Mouse (Mus musculus): ENCODE data around the gene Gpalpp1. TPM values are rescaled to one million over a fixed set of nuclear protein-coding genes. Genes with fewer than 3 reads are reported as not detected.

The Gpalpp1 gene
- polyA plus RNA-seq, 1 experiment = 6.0 TPM

DNA sequence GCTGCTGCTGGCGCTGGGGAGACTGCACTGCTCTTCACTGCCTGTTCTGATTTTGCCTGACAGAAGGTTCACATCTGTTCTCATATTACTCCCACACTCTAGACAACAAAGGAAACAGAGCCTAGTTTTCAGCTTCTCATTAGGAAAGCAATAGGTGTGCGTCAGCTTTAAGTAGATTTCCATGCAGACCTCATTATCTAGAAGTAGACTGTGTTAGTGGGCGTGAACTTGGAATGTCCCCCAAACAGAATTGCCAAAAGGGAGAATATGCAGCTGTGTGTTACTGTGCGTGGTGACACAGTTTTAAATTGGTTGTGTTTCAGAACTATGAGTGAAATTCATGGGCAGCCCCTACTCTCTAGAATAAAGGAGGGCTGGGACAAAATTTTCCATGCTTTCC is 9.9 kb upstream of the Gpalpp1 start:
- WGBS = 79% methylated on average over 4 of the region's 4 CpGs
- no peak overlapping the region for H3K4me3 ChIP-seq (replicated peaks; ENCODE audit: extremely low read depth, low read depth, low read length)
- TF ChIP-seq CTCF (IDR thresholded peaks at IDR 0.05; ENCODE audit: insufficient read depth, low read length) = no peak
- H3K4me1 ChIP-seq (ENCODE audit: control insufficient read depth, insufficient read depth, low read length) = no peaks in the 10 kb centered on the region; the same call in 1 of the 2 replicates
- DNase-seq = no peak

- DNase-seq = no peak
- TF ChIP-seq POLR2A (IDR thresholded peaks at IDR 0.05; ENCODE audit: borderline replicate concordance, extremely low read depth, low read depth, low read length) = no peak
- TF ChIP-seq CTCF (IDR thresholded peaks at IDR 0.05; ENCODE audit: insufficient read depth, low read length) = no peak
- Histone ChIP-seq H3K4me3 (replicated peaks; ENCODE audit: extremely low read depth, low read depth, low read length) (no peak overlapping the region), H3K4me1 (ENCODE audit: control insufficient read depth, insufficient read depth, low read length) (no peaks in the 10 kb centered on the region; the same call in 1 of the 2 replicates)
- WGBS = 46% methylated on average over 4 of the region's 4 CpGs
These were observed 8.4 kb upstream of the Gpalpp1 start for GRCm38 (mm10) chr14:76118963-76119362.

GRCm38 (mm10) chr14:76115744-76116143 is 5.2 kb upstream of the Gpalpp1 start:
- TF ChIP-seq CTCF (IDR thresholded peaks at IDR 0.05; ENCODE audit: insufficient read depth, low read length) = no peak
- no peak for TF ChIP-seq POLR2A (IDR thresholded peaks at IDR 0.05; ENCODE audit: borderline replicate concordance, extremely low read depth, low read depth, low read length)
- Histone ChIP-seq H3K4me3 (replicated peaks; ENCODE audit: extremely low read depth, low read depth, low read length) (no peak overlapping the region), H3K4me1 (ENCODE audit: control insufficient read depth, insufficient read depth, low read length) (no peaks in the 10 kb centered on the region; the same call in 1 of the 2 replicates)
- no peak for DNase-seq
- 88% methylated on average over 5 of the region's 5 CpGs for WGBS

DNA sequence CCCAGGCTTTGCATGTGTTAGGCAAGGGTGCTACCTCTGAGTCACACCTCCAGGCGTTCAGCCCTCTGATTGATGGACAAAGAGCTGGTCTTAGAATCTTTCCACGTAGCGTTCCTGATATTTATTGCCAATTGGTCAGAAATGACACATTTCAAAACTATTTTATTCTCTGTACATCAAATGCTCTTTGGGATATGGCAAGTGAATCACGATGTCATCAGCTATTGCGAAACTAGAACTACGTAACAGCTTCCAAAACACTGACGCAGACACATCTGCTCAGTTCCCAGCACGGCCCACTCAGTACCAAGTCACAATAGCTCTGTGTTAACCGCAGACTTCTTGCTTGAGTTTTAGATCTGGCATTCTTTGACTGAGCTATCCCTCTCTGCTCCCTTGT is 11.0 kb downstream of the Gpalpp1 start:
- no peak for TF ChIP-seq CTCF (IDR thresholded peaks at IDR 0.05; ENCODE audit: insufficient read depth, low read length)
- TF ChIP-seq POLR2A (IDR thresholded peaks at IDR 0.05; ENCODE audit: borderline replicate concordance, extremely low read depth, low read depth, low read length) = no peak
- DNase-seq = no peak
- Histone ChIP-seq H3K4me3 (replicated peaks; ENCODE audit: extremely low read depth, low read depth, low read length) (no peak overlapping the region), H3K4me1 (ENCODE audit: control insufficient read depth, insufficient read depth, low read length) (no peaks in the 10 kb centered on the region)
- WGBS = 87% methylated on average over 9 of the region's 9 CpGs

DNA sequence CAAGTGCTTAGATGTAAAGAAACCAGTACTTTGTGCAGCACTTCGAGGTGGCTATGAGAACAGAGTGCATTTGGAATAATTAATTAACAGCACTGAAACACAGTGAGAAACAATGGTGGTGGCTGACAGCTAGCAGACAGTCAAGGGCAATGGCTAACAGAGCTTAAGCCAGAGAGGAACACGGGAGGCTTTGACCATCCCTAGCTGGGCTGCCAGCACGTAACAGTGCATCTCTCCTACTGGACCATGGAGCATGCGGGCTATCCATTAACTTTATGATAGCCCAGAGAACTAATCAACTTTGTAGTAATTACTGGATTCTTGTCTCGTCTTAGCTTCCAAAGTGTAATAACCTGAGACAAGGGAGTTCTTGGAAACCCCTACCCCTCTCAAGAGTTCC is 12.7 kb downstream of the Gpalpp1 start:
- H3K4me3 ChIP-seq (replicated peaks; ENCODE audit: extremely low read depth, low read depth, low read length) = no peak overlapping the region
- no peak for DNase-seq
- TF ChIP-seq CTCF (IDR thresholded peaks at IDR 0.05; ENCODE audit: insufficient read depth, low read length) (no peak), POLR2A (IDR thresholded peaks at IDR 0.05; ENCODE audit: borderline replicate concordance, extremely low read depth, low read depth, low read length) (no peak)
- WGBS = 94% methylated on average over 5 of the region's 5 CpGs
- H3K4me1 ChIP-seq (ENCODE audit: control insufficient read depth, insufficient read depth, low read length) = no peaks in the 10 kb centered on the region

GRCm38 (mm10) chr14:76097244-76097643 is 13.3 kb downstream of the Gpalpp1 start:
- H3K4me3 ChIP-seq (replicated peaks; ENCODE audit: extremely low read depth, low read depth, low read length) = no peak overlapping the region
- H3K4me1 ChIP-seq (ENCODE audit: control insufficient read depth, insufficient read depth, low read length) = no peaks in the 10 kb centered on the region
- 83% methylated on average over 7 of the region's 7 CpGs for WGBS
- DNase-seq = no peak
- TF ChIP-seq POLR2A (IDR thresholded peaks at IDR 0.05; ENCODE audit: borderline replicate concordance, extremely low read depth, low read depth, low read length) (no peak), CTCF (IDR thresholded peaks at IDR 0.05; ENCODE audit: insufficient read depth, low read length) (no peak)

DNA sequence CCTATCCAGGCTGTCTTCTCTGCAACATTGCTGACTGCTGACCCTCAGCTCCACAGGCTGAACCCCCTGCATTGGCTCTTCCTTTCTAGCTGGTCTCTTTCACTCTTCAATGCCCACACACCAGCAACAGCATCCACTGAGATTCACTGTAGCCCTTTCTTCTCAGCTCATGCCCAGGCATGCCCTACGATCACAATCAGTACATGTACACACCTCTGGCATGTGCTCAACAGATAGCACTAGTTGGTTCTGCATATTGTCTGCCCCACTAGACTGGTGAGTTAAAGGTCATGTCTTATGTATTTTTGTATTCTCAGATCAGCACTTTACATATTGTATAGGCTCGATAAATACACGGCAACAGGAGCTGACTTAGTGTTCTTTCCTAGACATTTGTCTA is 26.4 kb downstream of the Gpalpp1 start:
- Histone ChIP-seq H3K4me3 (replicated peaks; ENCODE audit: extremely low read depth, low read depth, low read length) (no peak overlapping the region), H3K4me1 (ENCODE audit: control insufficient read depth, insufficient read depth, low read length) (no peaks in the 10 kb centered on the region)
- WGBS = 51% methylated on average over 3 of the region's 3 CpGs
- no peak for TF ChIP-seq CTCF (IDR thresholded peaks at IDR 0.05; ENCODE audit: insufficient read depth, low read length)
- no peak for TF ChIP-seq POLR2A (IDR thresholded peaks at IDR 0.05; ENCODE audit: borderline replicate concordance, extremely low read depth, low read depth, low read length)
- DNase-seq = no peak

DNA sequence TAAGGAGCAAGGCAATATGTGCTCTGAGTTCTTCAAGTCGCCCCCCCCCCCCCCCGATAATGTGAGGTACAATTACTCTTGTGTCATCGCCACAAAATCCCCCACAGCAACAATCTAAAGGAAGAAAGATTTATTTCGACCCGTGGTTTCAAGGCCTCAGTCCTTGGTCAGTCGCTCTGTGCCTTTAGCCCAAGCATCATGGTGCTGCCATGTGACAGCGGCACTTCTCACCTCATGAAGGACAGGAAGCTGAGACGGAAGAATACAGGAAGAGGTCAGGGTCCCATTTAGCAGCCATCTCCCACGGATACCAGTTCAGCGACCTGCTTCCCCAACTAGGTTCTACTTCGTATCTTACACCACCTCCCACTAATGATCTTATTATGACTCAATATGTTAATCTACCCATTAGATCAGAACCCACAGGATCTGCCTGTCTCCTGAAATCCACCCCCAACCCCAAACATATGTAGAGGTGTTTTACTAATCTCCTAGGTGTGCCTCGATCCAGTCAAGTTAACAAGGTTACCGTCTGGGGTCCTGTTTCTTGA is 28.4 kb downstream of the Gpalpp1 start:
- Histone ChIP-seq H3K4me1 (ENCODE audit: control insufficient read depth, insufficient read depth, low read length) (no peaks in the 10 kb centered on the region), H3K4me3 (replicated peaks; ENCODE audit: extremely low read depth, low read depth, low read length) (no peak overlapping the region)
- 75% methylated on average over 13 of the region's 13 CpGs for WGBS
- TF ChIP-seq POLR2A (IDR thresholded peaks at IDR 0.05; ENCODE audit: borderline replicate concordance, extremely low read depth, low read depth, low read length) (no peak), CTCF (IDR thresholded peaks at IDR 0.05; ENCODE audit: insufficient read depth, low read length) (no peak)
- DNase-seq = no peak

- 59% methylated on average over 11 of the region's 11 CpGs for WGBS
- DNase-seq = no peak
These were observed 29.1 kb downstream of the Gpalpp1 start for GRCm38 (mm10) chr14:76081451-76081850.

GRCm38 (mm10) chr14:76077088-76077491 is 33.5 kb downstream of the Gpalpp1 start:
- DNase-seq = peak; percentile 8

More at GRCm38 (mm10) chr14:76081451-76081850, 29.1 kb downstream of the Gpalpp1 start:
- TF ChIP-seq CTCF (IDR thresholded peaks at IDR 0.05; ENCODE audit: insufficient read depth, low read length) = no peak
- TF ChIP-seq POLR2A (IDR thresholded peaks at IDR 0.05; ENCODE audit: borderline replicate concordance, extremely low read depth, low read depth, low read length) = no peak
- Histone ChIP-seq H3K4me3 (replicated peaks; ENCODE audit: extremely low read depth, low read depth, low read length) (no peak overlapping the region), H3K4me1 (ENCODE audit: control insufficient read depth, insufficient read depth, low read length) (no peaks in the 10 kb centered on the region)

More at GRCm38 (mm10) chr14:76077088-76077491, 33.5 kb downstream of the Gpalpp1 start:
- peak; percentile 45 for TF ChIP-seq CTCF (IDR thresholded peaks at IDR 0.05; ENCODE audit: insufficient read depth, low read length)
- no peak for TF ChIP-seq POLR2A (IDR thresholded peaks at IDR 0.05; ENCODE audit: borderline replicate concordance, extremely low read depth, low read depth, low read length)
- no peaks in the 10 kb centered on the region for H3K4me1 ChIP-seq (ENCODE audit: control insufficient read depth, insufficient read depth, low read length)
- 46% methylated on average over 9 of the region's 9 CpGs for WGBS
- no peak overlapping the region for H3K4me3 ChIP-seq (replicated peaks; ENCODE audit: extremely low read depth, low read depth, low read length)

All from lung, adult 2 months (tissue).